Mouse (Mus musculus) limb, embryonic 13.5 days (tissue): ENCODE measurements around the gene Nup107. TPM values are rescaled to one million over a fixed set of nuclear protein-coding genes. Genes with fewer than 3 reads are reported as not detected.

ENCODE experiments used
- ATAC-seq: fragments of 200-750 bp; cut with Nextera tagmentation; 2 replicates; pipeline ENCODE4 v1.8.0; 2017; ENCODE audit warnings: low read depth, moderate number of reproducible peaks, moderate TSS enrichment; ENCODE audit not compliant: low FRiP score
- H3K27ac ChIP-seq: fragments of 300-500 bp; sonication (generic); 2 replicates; pipeline ENCODE4 v1.5.1; 2015; ENCODE audit warnings: inconsistent platforms, mild to moderate bottlenecking, moderate library complexity
- H3K27me3 ChIP-seq: fragments of 300-500 bp; sonication (generic); 2 replicates; pipeline ENCODE4 v1.6.1; 2015; ENCODE audit warnings: mild to moderate bottlenecking, inconsistent platforms
- H3K36me3 ChIP-seq: fragments of 300-500 bp; sonication (generic); 2 replicates; pipeline ENCODE4 v1.6.1; 2015; ENCODE audit warnings: inconsistent platforms, mild to moderate bottlenecking, moderate library complexity
- H3K4me1 ChIP-seq: fragments of 300-500 bp; sonication (generic); 2 replicates; pipeline ENCODE4 v1.6.1; 2015; ENCODE audit warnings: inconsistent platforms
- H3K4me2 ChIP-seq: fragments of 300-500 bp; sonication (generic); replicated peaks from 2 replicates; pipeline ENCODE4 v1.6.1; 2015; ENCODE audit warnings: inconsistent platforms, mild to moderate bottlenecking, moderate library complexity
- H3K4me3 ChIP-seq: fragments of 300-500 bp; sonication (generic); 2 replicates; pipeline ENCODE4 v1.5.1; 2015; ENCODE audit warnings: moderate library complexity, mild to moderate bottlenecking, inconsistent platforms
- H3K9ac ChIP-seq: fragments of 300-500 bp; sonication (generic); 2 replicates; pipeline ENCODE4 v1.6.1; 2015; ENCODE audit warnings: mild to moderate bottlenecking, inconsistent platforms
- H3K9me3 ChIP-seq: fragments of 300-500 bp; sonication (generic); 2 replicates; pipeline ENCODE4 v1.6.1; 2016; ENCODE audit warnings: inconsistent platforms
- WGBS: fragments of 180-500 bp; shearing (Covaris S2); methylation state at CpG from one replicate; pipeline ENCODE4 v1.1.7; 2015; 5-methylcytosine and 5-hydroxymethylcytosine counted together
- polyA plus RNA-seq: library from polyadenylated mRNA; unstranded; fragments of >200 nt; fragmentation: Nextera tagmentation; extraction: Ambion mirVana; gene quantifications from 2 replicates; pipeline ENCODE4 v1.2.1, GENCODE M21; 2015

The Nup107 gene
- polyA plus RNA-seq, 1 experiment from 2014 or later, result 68.9 TPM

- ATAC-seq, result no peak
- Histone ChIP-seq H3K27me3 (no peaks in the 10 kb centered on the region), H3K4me2 (no peak overlapping the region), H3K36me3 (peaks cover 91% of the 10 kb centered on the region), H3K27ac (no peak overlapping the region), H3K9ac (no peak overlapping the region), H3K4me1 (no peaks in the 10 kb centered on the region), H3K4me3 (no peak overlapping the region), H3K9me3 (no peaks in the 10 kb centered on the region)
- 96% methylated on average over 6 of the region's 6 CpGs for WGBS
Measured at GRCm38 (mm10) chr10:117702024-117702833, 90.3 kb downstream of the Nup107 start.

GRCm38 (mm10) chr10:117701034-117701829 is 91.3 kb downstream of the Nup107 start:
- Histone ChIP-seq H3K36me3 (peaks cover 91% of the 10 kb centered on the region), H3K9me3 (no peaks in the 10 kb centered on the region), H3K9ac (no peak overlapping the region), H3K27ac (no peak overlapping the region), H3K27me3 (no peaks in the 10 kb centered on the region), H3K4me2 (no peak overlapping the region), H3K4me1 (no peaks in the 10 kb centered on the region), H3K4me3 (no peak overlapping the region)
- no peak for ATAC-seq
- WGBS, result 93% methylated on average over 6 of the region's 6 CpGs

Other genes with a start within 250 kb of the Nup107 start
- 40.5 and 42.8 TPM in 2 replicates for gene Cpm, start 163.2 kb downstream of the Nup107 start, polyA plus RNA-seq
- gene Mdm2, start 81.9 kb downstream of the Nup107 start, polyA plus RNA-seq, result 47.3 and 49.5 TPM in 2 replicates
- gene Slc35e3, start 46.3 kb downstream of the Nup107 start, polyA plus RNA-seq, result 42.4 and 44.3 TPM in 2 replicates
- 173 and 176 TPM in 2 replicates for gene Rap1b, start 53.3 kb upstream of the Nup107 start, polyA plus RNA-seq